Mouse (Mus musculus): Measurements from ENCODE around the gene Sipa1l3. TPM values are rescaled to one million over a fixed set of nuclear protein-coding genes. Genes with fewer than 3 reads are reported as not detected.

The Sipa1l3 gene
- 1 to 10 TPM; 7.0 to 9.2 TPM for total RNA-seq (2021)
- long read RNA-seq, experiment 1, partial matches to known transcripts, result 1 of 2 reads
- long read RNA-seq, experiment 1, other reads (novel, unspliced or antisense), result 1 of 2 reads
- long read RNA-seq, experiment 2, partial matches to known transcripts, result 0 of 1 reads
- long read RNA-seq, experiment 2, other reads (novel, unspliced or antisense), result 1 of 1 reads

- peak within 1 kb of the TSS; percentile 87 for H3K27ac ChIP-seq
- H3K4me3 ChIP-seq, result peak within 1 kb of the TSS; percentile 90
- intact Hi-C loops (cut with DNase I), result loop anchor here (5.0 kb wide), 2 partner anchors 61 to 81 kb away; no protein-coding TSS in a partner anchor
- no peak for TF ChIP-seq CTCF (IDR thresholded peaks at IDR 0.05)
- peak; percentile 98 for DNase-seq
Observed at GRCm38 (mm10) chr7:29518421-29519210, at the start of gene Sipa1l3. Gene Sipa1l3, minus strand, starts transcription at chr7:29518641.

GRCm38 (mm10) chr7:29563006-29563405, 44.6 kb upstream of the Sipa1l3 start:
- TF ChIP-seq CTCF (IDR thresholded peaks at IDR 0.05), result no peak
- intact Hi-C loops (cut with DNase I), result no loop called here
- no peak overlapping the region for H3K4me3 ChIP-seq
- no peak for DNase-seq
- no peak overlapping the region for H3K27ac ChIP-seq

- DNase-seq, result no peak
- intact Hi-C loops (cut with DNase I), result no loop called here
Observed at GRCm38 (mm10) chr7:29561046-29561445, 42.6 kb upstream of the Sipa1l3 start.

DNA sequence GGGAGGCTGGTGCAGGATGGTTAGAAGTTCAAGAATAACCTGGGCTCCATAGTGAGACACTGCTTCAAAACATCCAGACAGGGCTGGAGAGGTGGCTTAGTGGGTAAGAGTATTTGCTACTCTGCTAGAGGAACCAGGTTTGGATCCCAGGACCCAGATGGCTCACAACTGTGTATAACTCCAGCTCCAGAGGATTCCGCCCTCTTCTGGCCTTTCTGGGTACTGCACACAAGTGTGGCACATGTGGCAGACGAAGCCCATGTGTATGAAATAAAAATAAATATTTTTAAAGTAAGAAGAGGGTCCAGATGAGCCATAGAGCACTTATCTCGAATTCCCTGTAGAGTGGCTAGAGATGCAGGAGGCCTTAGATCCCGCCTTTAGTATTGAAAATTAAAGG, 40.8 kb upstream of the Sipa1l3 start:
- intact Hi-C loops (cut with DNase I), result no loop called here
- H3K27ac ChIP-seq, result no peak overlapping the region
- DNase-seq, result no peak
- no peak overlapping the region for H3K4me3 ChIP-seq
- peak; percentile 38; the same call in 1 of the 2 replicates for TF ChIP-seq CTCF (IDR thresholded peaks at IDR 0.05)

More at GRCm38 (mm10) chr7:29561046-29561445, 42.6 kb upstream of the Sipa1l3 start:
- no peak overlapping the region for H3K27ac ChIP-seq
- TF ChIP-seq CTCF (IDR thresholded peaks at IDR 0.05), result no peak
- no peak overlapping the region for H3K4me3 ChIP-seq

DNA sequence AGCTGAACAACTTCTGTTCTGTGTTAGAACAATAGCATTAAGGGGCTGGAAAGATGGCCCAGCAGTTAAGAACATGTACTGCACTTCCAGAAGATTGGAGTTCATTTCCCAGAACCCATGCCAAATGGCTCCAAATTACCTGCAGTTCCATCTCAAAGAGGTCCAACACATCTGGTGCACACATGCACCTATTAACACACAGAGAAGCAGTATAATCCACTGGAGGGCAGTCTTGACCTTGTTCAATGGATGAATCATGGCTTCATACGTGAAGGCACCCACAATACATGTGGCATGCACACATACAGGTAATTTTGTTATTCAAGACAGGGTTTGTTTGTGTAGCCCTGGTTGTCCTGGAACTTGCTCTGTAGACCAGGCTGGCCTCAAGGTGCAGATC, 40.3 kb upstream of the Sipa1l3 start:
- no peak for TF ChIP-seq CTCF (IDR thresholded peaks at IDR 0.05)
- Histone ChIP-seq H3K4me3 (no peak overlapping the region), H3K27ac (no peak overlapping the region)
- intact Hi-C loops (cut with DNase I), result no loop called here
- no peak for DNase-seq

DNA sequence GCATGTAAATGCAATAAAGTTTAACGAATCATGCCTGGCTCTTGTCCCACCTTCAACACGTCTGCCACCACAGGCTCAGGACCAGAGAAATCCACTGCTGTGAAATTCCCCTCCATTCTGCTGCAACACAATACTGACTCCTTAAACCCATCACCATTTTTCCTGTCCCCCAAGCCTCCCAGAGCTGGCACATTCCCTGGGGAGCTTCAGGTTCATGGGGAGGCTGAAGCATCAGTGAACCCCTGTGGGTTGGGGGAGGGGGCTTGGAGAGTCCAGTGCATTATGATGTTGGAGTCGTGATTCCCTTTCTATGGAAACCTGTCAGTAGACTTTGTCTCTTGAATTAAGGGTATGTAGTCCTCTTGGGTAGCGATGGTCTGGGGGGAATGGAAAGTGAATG, 37.8 kb upstream of the Sipa1l3 start:
- intact Hi-C loops (cut with DNase I), result no loop called here
- no peak overlapping the region for H3K27ac ChIP-seq
- TF ChIP-seq CTCF (IDR thresholded peaks at IDR 0.05), result no peak

DNA sequence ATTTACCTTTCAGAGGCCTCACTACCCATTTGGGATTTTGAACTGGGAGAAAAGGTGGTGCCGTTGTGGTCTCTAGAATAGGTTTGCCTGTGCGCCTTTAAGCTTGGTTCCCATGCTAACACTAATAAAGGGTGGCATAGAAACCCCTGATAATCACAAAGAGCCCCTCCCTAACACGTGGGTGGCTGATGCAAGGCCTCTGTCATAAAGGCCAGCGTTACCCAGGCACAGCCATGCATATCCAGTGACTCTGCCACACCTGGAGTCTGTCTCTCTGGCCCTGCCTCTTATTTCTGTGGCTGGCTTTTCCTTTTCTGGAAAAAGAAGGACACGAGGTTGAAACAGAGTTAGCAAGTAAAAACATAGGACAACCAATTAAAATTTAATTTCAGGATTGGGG, 37.1 kb upstream of the Sipa1l3 start:
- TF ChIP-seq CTCF (IDR thresholded peaks at IDR 0.05), result no peak
- no peak overlapping the region for H3K27ac ChIP-seq
- no peak for DNase-seq
- H3K4me3 ChIP-seq, result no peak overlapping the region
- intact Hi-C loops (cut with DNase I), result no loop called here

More for the DNA sequence above, 37.8 kb upstream of the Sipa1l3 start:
- no peak overlapping the region for H3K4me3 ChIP-seq
- DNase-seq, result no peak

- intact Hi-C loops (cut with DNase I), result no loop called here
- TF ChIP-seq CTCF (IDR thresholded peaks at IDR 0.05), result no peak
- DNase-seq, result no peak
- H3K27ac ChIP-seq, result no peak overlapping the region
- H3K4me3 ChIP-seq, result no peak overlapping the region
Observed at GRCm38 (mm10) chr7:29555051-29555450, 36.6 kb upstream of the Sipa1l3 start.

DNA sequence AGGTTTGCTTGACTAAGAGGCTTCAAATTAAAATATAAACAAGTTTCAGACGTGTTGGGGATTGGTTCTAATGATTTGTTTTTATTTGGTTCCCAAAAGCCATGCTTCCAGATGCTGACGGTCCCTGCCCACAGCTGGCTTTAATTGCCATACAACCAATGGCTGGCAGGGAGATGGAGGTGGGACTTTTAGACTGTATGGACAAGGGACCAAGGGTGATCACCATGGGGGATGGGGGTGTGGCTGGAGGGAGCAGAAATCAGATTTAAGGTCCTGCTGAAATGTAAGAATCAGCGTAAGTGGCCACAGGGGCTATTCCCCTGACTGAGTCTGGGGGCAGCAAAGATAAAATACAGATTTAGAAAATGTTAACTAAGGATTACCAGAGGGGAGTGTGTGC, 32.2 kb upstream of the Sipa1l3 start:
- Histone ChIP-seq H3K27ac (no peak overlapping the region), H3K4me3 (no peak overlapping the region)
- DNase-seq, result no peak
- TF ChIP-seq CTCF (IDR thresholded peaks at IDR 0.05), result no peak
- intact Hi-C loops (cut with DNase I), result no loop called here

DNA sequence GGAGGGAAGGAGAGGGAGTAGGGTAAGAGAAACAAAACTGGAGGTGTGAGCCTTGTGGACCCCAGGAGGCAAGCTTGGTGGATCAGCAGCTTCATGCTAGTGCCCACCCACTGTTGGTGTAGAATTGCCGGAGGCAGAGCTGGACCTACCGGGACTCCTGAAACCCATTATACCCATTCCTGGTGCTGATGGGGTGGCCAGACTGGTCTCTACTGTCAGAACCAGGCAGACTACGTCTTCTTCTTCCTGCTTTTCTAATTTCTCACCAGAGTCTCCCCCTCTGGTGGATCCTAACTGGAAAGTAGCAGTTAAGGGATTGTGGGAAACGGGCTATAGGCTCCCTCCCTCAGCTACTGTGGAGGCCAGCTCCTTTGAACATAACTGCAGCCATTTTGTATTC, 23.2 kb upstream of the Sipa1l3 start:
- Histone ChIP-seq H3K4me3 (no peak overlapping the region), H3K27ac (no peak overlapping the region)
- TF ChIP-seq CTCF (IDR thresholded peaks at IDR 0.05), result no peak
- intact Hi-C loops (cut with DNase I), result no loop called here
- DNase-seq, result no peak

GRCm38 (mm10) chr7:29541186-29541585, 22.7 kb upstream of the Sipa1l3 start:
- Histone ChIP-seq H3K4me3 (no peak overlapping the region), H3K27ac (no peak overlapping the region)
- DNase-seq, result no peak
- intact Hi-C loops (cut with DNase I), result no loop called here
- no peak for TF ChIP-seq CTCF (IDR thresholded peaks at IDR 0.05)

DNA sequence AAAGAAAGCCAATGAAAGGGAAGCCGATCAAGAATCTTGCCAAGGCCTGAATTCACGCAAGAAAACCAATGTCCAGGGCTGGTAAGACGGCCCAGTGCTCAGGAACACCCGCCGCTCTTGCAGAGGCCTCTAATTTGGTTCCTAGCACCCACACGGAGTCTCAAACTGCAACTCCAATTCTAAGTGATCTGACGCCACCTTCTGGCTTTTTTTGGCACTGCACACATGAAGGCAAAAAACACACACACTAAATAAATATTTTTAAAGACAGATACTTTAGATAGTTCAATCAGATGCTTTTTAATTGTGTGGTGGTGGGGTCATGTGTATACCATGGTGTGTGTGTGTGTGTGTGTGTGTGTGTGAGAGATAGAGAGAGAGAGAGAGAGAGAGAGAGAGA, 22.2 kb upstream of the Sipa1l3 start:
- no peak for DNase-seq
- TF ChIP-seq CTCF (IDR thresholded peaks at IDR 0.05), result no peak
- intact Hi-C loops (cut with DNase I), result no loop called here
- Histone ChIP-seq H3K4me3 (no peak overlapping the region), H3K27ac (no peak overlapping the region)

DNA sequence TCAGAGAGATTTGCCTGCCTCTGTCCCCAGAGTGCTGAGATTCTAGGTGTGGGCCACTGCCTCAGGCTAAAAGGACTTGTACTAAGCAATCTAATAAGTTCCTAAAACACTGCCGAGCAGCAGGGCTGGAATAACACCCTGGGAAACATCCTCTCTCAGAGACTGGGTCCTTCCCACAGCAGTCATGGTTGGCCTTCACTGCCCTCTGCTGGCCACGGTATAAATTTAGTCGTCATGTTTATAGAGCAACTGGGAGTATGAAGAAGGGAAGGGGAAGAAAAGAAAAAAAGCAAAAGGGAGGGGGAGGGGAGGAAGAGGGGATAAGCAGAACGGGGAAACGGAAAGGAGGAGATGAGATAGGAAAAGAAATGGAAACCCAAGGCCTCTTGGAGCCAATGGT, 5.3 kb upstream of the Sipa1l3 start:
- TF ChIP-seq CTCF (IDR thresholded peaks at IDR 0.05), result peak; percentile 68
- intact Hi-C loops (cut with DNase I), result loop anchor here (5.0 kb wide), 1 partner anchor 216 kb away; no protein-coding TSS in a partner anchor
- Histone ChIP-seq H3K4me3 (no peak overlapping the region), H3K27ac (no peak overlapping the region)
- DNase-seq, result peak; percentile 84

All from gastrocnemius, adult 2 months (tissue).